Mouse (Mus musculus) heart, postnatal 0 days (tissue): ENCODE results near the gene Trmt11. TPM values are rescaled to one million over a fixed set of nuclear protein-coding genes. Genes with fewer than 3 reads are reported as not detected.
"Not testable (repeated sequence)": the region's sequence is repeated elsewhere in the genome, so short reads cannot be mapped to it uniquely, and the experiment has no call there.

ENCODE experiments used
- ATAC-seq: fragments of 200-750 bp; cut with Nextera tagmentation; 2 replicates; pipeline ENCODE4 v1.8.0; 2017; ENCODE audit warnings: low read depth, moderate number of reproducible peaks, moderate library complexity; ENCODE audit not compliant: insufficient read depth
- DNase-seq: peaks from one replicate; pipeline ENCODE4 v3.0.0-alpha.2; 2016; ENCODE audit warnings: low spot score
- H3K27ac ChIP-seq: fragments of 300-500 bp; sonication (generic); 2 replicates; pipeline ENCODE4 v1.5.1; 2014; ENCODE audit warnings: low read depth, mild to moderate bottlenecking
- H3K27me3 ChIP-seq: fragments of 300-500 bp; sonication (generic); 2 replicates; pipeline ENCODE4 v1.6.1; 2014; ENCODE audit warnings: low read length, mixed read lengths; ENCODE audit not compliant: control insufficient read depth, insufficient read depth
- H3K36me3 ChIP-seq: fragments of 300-500 bp; sonication (generic); replicated peaks from 2 replicates; pipeline ENCODE4 v1.6.1; 2014; ENCODE audit warnings: low read length, mixed read lengths; ENCODE audit not compliant: control insufficient read depth, insufficient read depth
- H3K4me1 ChIP-seq: fragments of 300-500 bp; sonication (generic); 2 replicates; pipeline ENCODE4 v1.6.1; 2014; ENCODE audit warnings: antibody characterized with exemption; ENCODE audit not compliant: control insufficient read depth, insufficient read depth
- H3K4me2 ChIP-seq: fragments of 300-500 bp; sonication (generic); 2 replicates; pipeline ENCODE4 v1.6.1; 2014; ENCODE audit warnings: low read depth, mild to moderate bottlenecking, low read length, moderate library complexity
- H3K4me3 ChIP-seq: fragments of 300-500 bp; sonication (generic); 2 replicates; pipeline ENCODE4 v1.5.1; 2014; ENCODE audit warnings: low read depth, low read length
- H3K9ac ChIP-seq: fragments of 300-500 bp; sonication (generic); replicated peaks from 2 replicates; pipeline ENCODE4 v1.6.1; 2014; ENCODE audit warnings: low read depth, low read length, mixed read lengths
- H3K9me3 ChIP-seq: fragments of 300-500 bp; sonication (generic); replicated peaks from 2 replicates; pipeline ENCODE4 v1.6.1; 2016; ENCODE audit warnings: low read length; ENCODE audit not compliant: control insufficient read depth
- CTCF ChIP-seq: IDR thresholded peaks from 2 replicates; pipeline ENCODE4 v1.5.1; 2016; ENCODE audit warnings: antibody characterized with exemption, control low read depth, low read depth
- EP300 ChIP-seq: IDR thresholded peaks from 2 replicates; pipeline ENCODE4 v1.6.1; 2016; ENCODE audit warnings: antibody characterized with exemption, low read depth
- WGBS: fragments of 180-500 bp; shearing (Covaris S2); extraction: QIAGEN DNeasy Blood & Tissue Kit; methylation state at CpG from one replicate; pipeline ENCODE4 v1.1.7; 2014; 5-methylcytosine and 5-hydroxymethylcytosine counted together
- polyA plus RNA-seq: library from polyadenylated mRNA; unstranded; fragments of >200 nt; fragmentation: Nextera tagmentation; extraction: Ambion mirVana; gene quantifications from 2 replicates; pipeline ENCODE4 v1.2.1, GENCODE M21; 2015
- total RNA-seq: library from RNA; depleted of rRNA; stranded (reverse); fragments of >200 nt; gene quantifications from 2 replicates; pipeline ENCODE4 v1.2.3, GENCODE M21; 2014; ENCODE audit warnings: low replicate concordance; rRNA removed

The Trmt11 gene
- total and polyA plus RNA-seq, 2 experiments from 2014 or later: 9.1 to 11.3 TPM

DNA sequence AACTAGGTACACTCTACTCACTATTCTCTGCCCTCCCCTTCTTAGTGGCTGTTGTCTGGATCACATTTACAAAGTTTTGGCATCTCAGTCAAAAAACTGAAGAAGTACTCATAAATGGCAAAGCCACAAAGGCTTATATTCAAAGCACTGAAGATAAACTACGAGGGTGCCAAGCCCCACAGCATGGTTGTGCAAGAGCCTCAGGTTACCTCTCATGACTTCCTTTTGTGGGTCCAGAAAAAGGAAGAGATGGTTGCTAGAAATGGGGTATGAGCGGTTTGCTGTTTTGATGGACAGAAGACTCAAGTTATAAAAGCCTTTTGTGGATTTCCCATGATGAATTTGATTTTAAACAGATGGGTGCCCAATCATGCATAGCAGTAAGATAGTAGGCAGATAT lies 97.4 kb downstream of the Trmt11 start:
- no peaks in the 10 kb centered on the region for H3K36me3 ChIP-seq
- H3K4me2 ChIP-seq: no peak overlapping the region
- no peak for TF ChIP-seq CTCF
- TF ChIP-seq EP300: no peak
- DNase-seq: no peak
- H3K9me3 ChIP-seq: no peaks in the 10 kb centered on the region
- H3K4me3 ChIP-seq: no peak overlapping the region
- WGBS: 73% methylated on average over 2 of the region's 2 CpGs
- H3K27ac ChIP-seq: no peak overlapping the region
- H3K9ac ChIP-seq: no peak overlapping the region
- no peak for ATAC-seq
- H3K27me3 ChIP-seq: no peaks in the 10 kb centered on the region
- H3K4me1 ChIP-seq: no peaks in the 10 kb centered on the region

DNA sequence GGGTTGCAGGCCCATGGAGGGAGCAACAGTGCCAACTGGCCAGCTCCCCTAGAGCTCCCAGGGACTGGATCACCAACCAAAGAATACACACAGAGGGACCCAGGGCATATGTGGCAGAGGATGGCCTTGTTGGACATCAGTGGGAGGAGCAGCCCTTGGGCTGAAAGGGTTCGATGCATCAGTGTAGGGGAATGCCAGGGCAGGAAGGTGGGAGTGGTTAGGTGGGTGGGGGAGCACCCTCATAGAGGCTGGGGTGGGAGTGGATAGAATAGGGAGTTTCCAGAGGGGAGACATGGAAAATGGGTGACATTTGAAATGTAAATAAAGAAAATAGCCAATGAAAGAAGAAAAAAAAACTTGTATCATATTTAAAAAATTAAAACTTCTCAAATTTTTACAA lies 97.8 kb downstream of the Trmt11 start:
- Histone ChIP-seq H3K4me3 (no peak overlapping the region), H3K27me3 (no peaks in the 10 kb centered on the region), H3K9ac (no peak overlapping the region), H3K27ac (no peak overlapping the region), H3K4me1 (no peaks in the 10 kb centered on the region), H3K4me2 (no peak overlapping the region), H3K36me3 (no peaks in the 10 kb centered on the region), H3K9me3 (no peaks in the 10 kb centered on the region)
- 70% methylated on average over 1 of the region's 1 CpGs for WGBS
- DNase-seq (no peak), ATAC-seq (no peak)
- TF ChIP-seq CTCF (no peak), EP300 (no peak)

GRCm38 (mm10) chr10:30498223-30498622 lies 102.3 kb downstream of the Trmt11 start:
- H3K9ac ChIP-seq, H3K27ac ChIP-seq, H3K36me3 ChIP-seq, H3K4me3 ChIP-seq, H3K27me3 ChIP-seq, H3K9me3 ChIP-seq, H3K4me2 ChIP-seq, ATAC-seq, H3K4me1 ChIP-seq, DNase-seq: not testable (repeated sequence)
- 73% methylated on average over 19 of the region's 19 CpGs for WGBS

Other genes starting within 250 kb of the Trmt11 start
- 20.5 and 33.4 TPM in 2 replicates for gene Hint3, start 28.9 kb upstream of the Trmt11 start, total RNA-seq
- 75.0 and 85.1 TPM in 2 replicates for gene Hint3, start 28.9 kb upstream of the Trmt11 start, polyA plus RNA-seq
- 1.3 and 9.2 TPM in 2 replicates for gene Ncoa7, start 202.6 kb upstream of the Trmt11 start, total RNA-seq
- gene Ncoa7, start 202.6 kb upstream of the Trmt11 start, polyA plus RNA-seq: 5.4 and 6.5 TPM in 2 replicates
- 69.7 and 73.9 TPM in 2 replicates for gene Hey2, start 242.1 kb upstream of the Trmt11 start, total RNA-seq
- 23.7 and 25.6 TPM in 2 replicates for gene Hey2, start 242.1 kb upstream of the Trmt11 start, polyA plus RNA-seq